Mouse (Mus musculus) CH12.LX (cell line): ENCODE data around the gene Tmem132d. TPM values are rescaled to one million over a fixed set of nuclear protein-coding genes. Genes with fewer than 3 reads are reported as not detected.

ENCODE experiments used
- DNase-seq: peaks from one replicate; pipeline ENCODE4 v3.0.0-alpha.2; 2013; ENCODE audit errors: extremely low read depth
- H3K27ac ChIP-seq: 2 replicates; pipeline ENCODE4 v1.5.1; 2012; ENCODE audit warnings: low read depth, mild to moderate bottlenecking, control low read depth, moderate library complexity; ENCODE audit not compliant: insufficient read depth
- H3K27me3 ChIP-seq: replicated peaks from 2 replicates; pipeline ENCODE3; 2012; ENCODE audit warnings: inconsistent platforms
- H3K36me3 ChIP-seq, 2 experiments: replicated peaks in 1 of 2; 2 replicates each; pipeline versions ENCODE3 to v1.6.1; 2012; ENCODE audit warnings: inconsistent platforms in 1 of 2, low read length in 1 of 2, mild to moderate bottlenecking in 1 of 2, mixed read lengths in 1 of 2, moderate library complexity in 1 of 2; ENCODE audit not compliant: control insufficient read depth in 1 of 2, insufficient read depth in 1 of 2
- H3K4me1 ChIP-seq, 2 experiments: 2 replicates each; pipeline ENCODE4 v1.6.1; 2012; ENCODE audit warnings: inconsistent platforms in 1 of 2, moderate library complexity in 1 of 2; ENCODE audit not compliant: insufficient read depth in 2 of 2, control insufficient read depth in 1 of 2
- H3K4me2 ChIP-seq: 2 replicates; pipeline ENCODE4 v1.6.1; 2012; ENCODE audit warnings: low read depth, mild to moderate bottlenecking, control low read depth; ENCODE audit not compliant: poor library complexity, insufficient read depth, severe bottlenecking
- H3K4me3 ChIP-seq, 3 experiments: fragments of 150-350 bp in 1 of 3; sonication (generic) in 1 of 3; replicated peaks in 1 of 3; 2 replicates each; pipeline versions ENCODE3 to v1.5.1; 2011 to 2012; ENCODE audit warnings: low read depth in 2 of 3, low read length in 2 of 3, mild to moderate bottlenecking in 2 of 3, moderate library complexity in 2 of 3, control low read depth in 1 of 3, improper control_type of control experiment in 1 of 3, inconsistent platforms in 1 of 3, mixed read lengths in 1 of 3; ENCODE audit not compliant: poor library complexity in 1 of 3
- H3K79me2 ChIP-seq: replicated peaks from 2 replicates; pipeline ENCODE4 v1.6.1; 2012; ENCODE audit warnings: mild to moderate bottlenecking, moderate library complexity; ENCODE audit not compliant: control insufficient read depth, poor library complexity, insufficient read depth, severe bottlenecking; ENCODE audit errors: extremely low read depth
- H3K9ac ChIP-seq: 2 replicates; pipeline ENCODE4 v1.6.1; 2012; ENCODE audit warnings: low read depth, mild to moderate bottlenecking, control low read depth, moderate library complexity; ENCODE audit not compliant: insufficient read depth
- H3K9me3 ChIP-seq: replicated peaks from 2 replicates; pipeline ENCODE3; 2012; ENCODE audit warnings: low read length, inconsistent platforms, mixed read lengths
- BHLHE40 ChIP-seq: IDR thresholded peaks from 2 replicates; pipeline ENCODE4 v1.6.1; 2011; ENCODE audit warnings: mild to moderate bottlenecking, low read depth, low read length, improper control_type of control experiment
- CHD1 ChIP-seq: IDR thresholded peaks from 2 replicates; pipeline ENCODE4 v1.6.1; 2012; ENCODE audit warnings: low read depth, low read length, improper control_type of control experiment, inconsistent platforms
- CHD2 ChIP-seq: IDR thresholded peaks from 2 replicates; pipeline ENCODE4 v1.6.1; 2011; ENCODE audit warnings: low read length, improper control_type of control experiment
- CTCF ChIP-seq, 2 experiments: IDR thresholded peaks in 1 of 2; conservative IDR thresholded peaks in 1 of 2; 2 replicates each; pipeline ENCODE4 v1.5.1; 2011 to 2012; ENCODE audit warnings: low read depth in 2 of 2, low read length in 2 of 2, improper control_type of control experiment in 1 of 2, inconsistent platforms in 1 of 2, mild to moderate bottlenecking in 1 of 2, moderate library complexity in 1 of 2
- E2F4 ChIP-seq: IDR thresholded peaks from 2 replicates; pipeline ENCODE4 v1.6.1; 2011; ENCODE audit warnings: low read depth, low read length, improper control_type of control experiment; ENCODE audit not compliant: insufficient replicate concordance
- ELF1 ChIP-seq: IDR thresholded peaks from 2 replicates; pipeline ENCODE4 v1.6.1; 2014; ENCODE audit warnings: low read depth, mild to moderate bottlenecking, inconsistent platforms, low read length, improper control_type of control experiment
- EP300 ChIP-seq: IDR thresholded peaks from 2 replicates; pipeline ENCODE4 v1.6.1; 2011; ENCODE audit warnings: low read length, improper control_type of control experiment
- GABPA ChIP-seq: IDR thresholded peaks from 2 replicates; pipeline ENCODE4 v1.6.1; 2012; ENCODE audit warnings: low read depth, low read length, improper control_type of control experiment, inconsistent platforms; ENCODE audit not compliant: insufficient replicate concordance
- IRF4 ChIP-seq: IDR thresholded peaks from 2 replicates; pipeline ENCODE4 v1.6.1; 2014; ENCODE audit warnings: low read depth, mild to moderate bottlenecking, inconsistent platforms, low read length, improper control_type of control experiment
- JUN ChIP-seq: IDR thresholded peaks from 2 replicates; pipeline ENCODE4 v1.6.1; 2011; ENCODE audit warnings: low read depth, mild to moderate bottlenecking, low read length, improper control_type of control experiment, moderate library complexity; ENCODE audit not compliant: insufficient read depth
- JUND ChIP-seq: conservative IDR thresholded peaks from 2 replicates; pipeline ENCODE4 v1.6.1; 2011; ENCODE audit warnings: low read depth, low read length, improper control_type of control experiment
- KAT2A ChIP-seq: IDR thresholded peaks from 2 replicates; pipeline ENCODE4 v1.6.1; 2012; ENCODE audit warnings: low read length, improper control_type of control experiment, inconsistent platforms; ENCODE audit not compliant: insufficient replicate concordance
- MAFK ChIP-seq: IDR thresholded peaks from 2 replicates; pipeline ENCODE4 v1.6.1; 2011; ENCODE audit warnings: low read length, improper control_type of control experiment; ENCODE audit not compliant: insufficient replicate concordance
- MAX ChIP-seq: IDR thresholded peaks from 2 replicates; pipeline ENCODE4 v1.6.1; 2011; ENCODE audit warnings: low read length, improper control_type of control experiment
- MEF2A ChIP-seq: IDR thresholded peaks from 2 replicates; pipeline ENCODE4 v1.6.1; 2014; ENCODE audit warnings: low read depth, mild to moderate bottlenecking, inconsistent platforms, low read length, improper control_type of control experiment, borderline replicate concordance
- MXI1 ChIP-seq: IDR thresholded peaks from 2 replicates; pipeline ENCODE4 v1.6.1; 2011; ENCODE audit warnings: mild to moderate bottlenecking, low read depth, low read length, improper control_type of control experiment
- NELFE ChIP-seq: IDR thresholded peaks from 2 replicates; pipeline ENCODE4 v1.6.1; 2011; ENCODE audit warnings: low read depth, low read length, improper control_type of control experiment
- NRF1 ChIP-seq: IDR thresholded peaks from 2 replicates; pipeline ENCODE4 v1.6.1; 2014; ENCODE audit warnings: low read depth, mild to moderate bottlenecking, inconsistent platforms, low read length, improper control_type of control experiment, moderate library complexity
- POLR2A ChIP-seq: IDR thresholded peaks from 2 replicates; pipeline ENCODE4 v1.6.1; 2011; ENCODE audit warnings: low read depth, mild to moderate bottlenecking, improper control_type of control experiment, low read length
- POLR2AphosphoS2 ChIP-seq: IDR thresholded peaks from 2 replicates; pipeline ENCODE4 v1.6.1; 2011; ENCODE audit warnings: low read depth, low read length, improper control_type of control experiment
- RAD21 ChIP-seq: IDR thresholded peaks from 2 replicates; pipeline ENCODE4 v1.6.1; 2011; ENCODE audit warnings: low read depth, mild to moderate bottlenecking, low read length, improper control_type of control experiment, moderate library complexity
- RCOR1 ChIP-seq: conservative IDR thresholded peaks from 2 replicates; pipeline ENCODE4 v1.6.1; 2012; ENCODE audit warnings: low read depth, mild to moderate bottlenecking, inconsistent platforms, low read length, improper control_type of control experiment
- SIN3A ChIP-seq: IDR thresholded peaks from 2 replicates; pipeline ENCODE4 v1.6.1; 2012; ENCODE audit warnings: low read length, improper control_type of control experiment, inconsistent platforms
- SMC3 ChIP-seq: IDR thresholded peaks from 2 replicates; pipeline ENCODE4 v1.6.1; 2011; ENCODE audit warnings: low read depth, low read length, improper control_type of control experiment
- TBP ChIP-seq: conservative IDR thresholded peaks from 2 replicates; pipeline ENCODE4 v1.6.1; 2011; ENCODE audit warnings: low read depth, low read length, improper control_type of control experiment
- UBTF ChIP-seq: IDR thresholded peaks from 2 replicates; pipeline ENCODE4 v1.6.1; 2012; ENCODE audit warnings: low read depth, mild to moderate bottlenecking, inconsistent platforms, low read length, improper control_type of control experiment, moderate library complexity
- USF1 ChIP-seq: IDR thresholded peaks from 2 replicates; pipeline ENCODE4 v1.6.1; 2014; ENCODE audit warnings: low read depth, mild to moderate bottlenecking, inconsistent platforms, low read length, improper control_type of control experiment
- ZC3H11A ChIP-seq: IDR thresholded peaks from 2 replicates; pipeline ENCODE4 v1.6.1; 2012; ENCODE audit warnings: low read depth, mild to moderate bottlenecking, inconsistent platforms, low read length, improper control_type of control experiment
- ZMIZ1 ChIP-seq: IDR thresholded peaks from 2 replicates; pipeline ENCODE4 v1.6.1; 2012; ENCODE audit warnings: low read depth, mild to moderate bottlenecking, inconsistent platforms, low read length, improper control_type of control experiment
- ZNF384 ChIP-seq: IDR thresholded peaks from 2 replicates; pipeline ENCODE4 v1.6.1; 2012; ENCODE audit warnings: low read depth, low read length, improper control_type of control experiment, inconsistent platforms
- dilution Hi-C: fragments of 300-500 bp; cut with MboI; formaldehyde crosslinking; loops from 2 replicates; pipeline ENCODE4 v1.14.3; 2020; ENCODE audit warnings: low sequenced_read_pairs; ENCODE audit not compliant: extremely low pct_unique_long_range_greater_than_20kb, extremely low pct_ligation_motif_present
- in situ Hi-C: fragments of 300-500 bp; cut with MboI; formaldehyde crosslinking; loops from 3 replicates; pipeline ENCODE4 v1.14.3; 2019; ENCODE audit warnings: low sequenced_read_pairs, low pct_ligation_motif_present, low pct_unique_long_range_greater_than_20kb, mixed read lengths
- polyA plus RNA-seq: library from polyadenylated mRNA; unstranded; fragments of >175 nt; gene quantifications from 2 replicates; pipeline ENCODE4 v1.2.1, GENCODE M21; 2012; ENCODE audit warnings: low read depth; ENCODE audit not compliant: insufficient read length
- total RNA-seq, 2 experiments: library from RNA; depleted of rRNA; stranded (reverse); fragments of 300-350 nt in 1 of 2; fragments of >200 nt in 1 of 2; gene quantifications; 2 replicates each; pipeline ENCODE4 v1.2.3; 2012 to 2014

Gene Tmem132d
- total and polyA plus RNA-seq, 3 experiments, result not detected

- no peaks in the 10 kb centered on the region for H3K27me3 ChIP-seq
- H3K36me3 ChIP-seq, result no peaks in the 10 kb centered on the region
- H3K9me3 ChIP-seq, result peaks cover 72% of the 10 kb centered on the region
- H3K9ac ChIP-seq, result no peak overlapping the region
- H3K4me2 ChIP-seq, result no peak overlapping the region
- in situ Hi-C loops, result no loop called here
- TF ChIP-seq MEF2A (no peak), RCOR1 (no peak), KAT2A (no peak), TBP (no peak), NELFE (no peak), SMC3 (no peak), MAX (no peak), CHD1 (no peak), ZC3H11A (no peak), IRF4 (no peak), NRF1 (no peak), JUN (no peak), EP300 (no peak), CTCF (conservative IDR thresholded peaks at IDR 0.05 in 1 of 2, IDR thresholded peaks at IDR 0.05 in 1 of 2; ENCODE audit: low read depth in 2 of 2, low read length in 2 of 2) (no peak), E2F4 (no peak), RAD21 (no peak), USF1 (no peak), UBTF (no peak)
- TF ChIP-seq, all 38 proteins: peak for 0
- DNase-seq, result no peak
- H3K4me3 ChIP-seq, result no peak overlapping the region
- no peak overlapping the region for H3K27ac ChIP-seq
- dilution Hi-C loops, result no loop called here
- H3K4me1 ChIP-seq, result no peaks in the 10 kb centered on the region
- no peaks in the 10 kb centered on the region for H3K79me2 ChIP-seq
Observed at GRCm38 (mm10) chr5:128041781-128042180, 391.1 kb downstream of the Tmem132d start.

DNA sequence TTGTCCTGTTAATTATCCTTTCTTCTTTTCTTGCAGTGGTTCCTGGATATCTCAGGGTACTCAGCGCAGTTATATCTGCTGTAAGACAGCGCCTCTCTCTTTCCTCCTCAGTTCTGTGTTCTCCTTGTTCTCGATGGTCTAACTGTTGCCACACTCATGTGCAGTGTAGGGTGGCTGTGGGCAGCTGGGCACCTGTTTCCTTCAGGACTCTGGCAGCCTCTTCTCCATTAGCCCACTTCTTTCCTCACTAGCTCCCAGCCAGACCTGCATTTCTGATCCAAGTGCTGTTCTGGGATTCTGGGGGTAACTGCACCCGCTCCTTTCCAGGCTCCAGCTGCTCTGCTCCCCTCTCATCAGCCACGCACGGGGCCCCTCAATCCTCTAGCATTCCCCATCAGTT is 392.8 kb downstream of the Tmem132d start:
- no peaks in the 10 kb centered on the region for H3K4me1 ChIP-seq
- no peaks in the 10 kb centered on the region for H3K27me3 ChIP-seq
- no peaks in the 10 kb centered on the region for H3K36me3 ChIP-seq
- H3K79me2 ChIP-seq, result no peaks in the 10 kb centered on the region
- TF ChIP-seq MXI1 (no peak), CHD1 (no peak), POLR2A (no peak), POLR2AphosphoS2 (no peak), MAFK (no peak), CHD2 (no peak), NELFE (no peak), GABPA (no peak), BHLHE40 (no peak), ELF1 (no peak), JUND (no peak), SIN3A (no peak), ZMIZ1 (no peak), ZC3H11A (no peak), JUN (no peak), ZNF384 (no peak), KAT2A (no peak)
- dilution Hi-C loops (no loop called here), in situ Hi-C loops (no loop called here)
- H3K4me3 ChIP-seq, result no peak overlapping the region
- peaks cover 75% of the 10 kb centered on the region for H3K9me3 ChIP-seq
- no peak overlapping the region for H3K9ac ChIP-seq
- H3K27ac ChIP-seq, result no peak overlapping the region
- no peak overlapping the region for H3K4me2 ChIP-seq
- DNase-seq, result no peak
